Mouse (Mus musculus) forebrain, postnatal 0 days (tissue): ENCODE results near the gene Kcnn1. TPM values are rescaled to one million over a fixed set of nuclear protein-coding genes. Genes with fewer than 3 reads are reported as not detected.
"Not testable (repeated sequence)": the region's sequence is repeated elsewhere in the genome, so short reads cannot be mapped to it uniquely, and the experiment has no call there.

Experiments
- ATAC-seq: fragments of 200-750 bp; cut with Nextera tagmentation; 2 replicates; pipeline ENCODE4 v1.8.0; 2017; ENCODE audit warnings: mild to moderate bottlenecking, moderate library complexity
- DNase-seq: peaks from one replicate; pipeline ENCODE4 v3.0.0-alpha.2; 2015
- H3K27ac ChIP-seq: fragments of 300-500 bp; sonication (generic); 2 replicates; pipeline ENCODE4 v1.5.1; 2014; ENCODE audit warnings: low read depth, mild to moderate bottlenecking, antibody characterized with exemption, low read length, moderate library complexity, mixed read lengths
- H3K27me3 ChIP-seq: fragments of 300-500 bp; sonication (generic); 2 replicates; pipeline ENCODE4 v1.6.1; 2014; ENCODE audit warnings: mild to moderate bottlenecking, low read length, mixed read lengths; ENCODE audit not compliant: insufficient read depth
- H3K36me3 ChIP-seq: fragments of 300-500 bp; sonication (generic); 2 replicates; pipeline ENCODE4 v1.6.1; 2014; ENCODE audit warnings: mild to moderate bottlenecking, moderate library complexity; ENCODE audit not compliant: insufficient read depth
- H3K4me1 ChIP-seq: fragments of 300-500 bp; sonication (generic); 2 replicates; pipeline ENCODE4 v1.6.1; 2014; ENCODE audit warnings: antibody characterized with exemption; ENCODE audit not compliant: insufficient read depth
- H3K4me2 ChIP-seq: fragments of 300-500 bp; sonication (generic); 2 replicates; pipeline ENCODE4 v1.6.1; 2014; ENCODE audit warnings: low read depth, mild to moderate bottlenecking, moderate library complexity
- H3K4me3 ChIP-seq: fragments of 300-500 bp; sonication (generic); 2 replicates; pipeline ENCODE4 v1.5.1; 2014; ENCODE audit warnings: low read depth, low read length, mixed read lengths
- H3K9ac ChIP-seq: fragments of 300-500 bp; sonication (generic); 2 replicates; pipeline ENCODE4 v1.6.1; 2014; ENCODE audit warnings: mild to moderate bottlenecking
- H3K9me3 ChIP-seq: fragments of 300-500 bp; sonication (generic); 2 replicates; pipeline ENCODE4 v1.6.1; 2016; ENCODE audit warnings: low read length
- CTCF ChIP-seq: sonication (generic); IDR thresholded peaks from 2 replicates; pipeline ENCODE4 v1.5.1; 2016; ENCODE audit warnings: antibody characterized with exemption, control low read depth, low read depth
- WGBS: fragments of 180-500 bp; shearing (Covaris S2); extraction: QIAGEN DNeasy Blood & Tissue Kit; methylation state at CpG from one replicate; pipeline ENCODE4 v1.1.7; 2014; 5-methylcytosine and 5-hydroxymethylcytosine counted together
- polyA plus RNA-seq: library from polyadenylated mRNA; unstranded; fragments of >200 nt; fragmentation: Nextera tagmentation; extraction: Ambion mirVana; gene quantifications from 2 replicates; pipeline ENCODE4 v1.2.1, GENCODE M21; 2015
- total RNA-seq: library from RNA; depleted of rRNA; stranded (reverse); fragments of >200 nt; gene quantifications from 2 replicates; pipeline ENCODE4 v1.2.3, GENCODE M21; 2014

Gene Kcnn1
- total and polyA plus RNA-seq, 2 experiments from 2014 or later = 9.8 to 20.5 TPM

DNA sequence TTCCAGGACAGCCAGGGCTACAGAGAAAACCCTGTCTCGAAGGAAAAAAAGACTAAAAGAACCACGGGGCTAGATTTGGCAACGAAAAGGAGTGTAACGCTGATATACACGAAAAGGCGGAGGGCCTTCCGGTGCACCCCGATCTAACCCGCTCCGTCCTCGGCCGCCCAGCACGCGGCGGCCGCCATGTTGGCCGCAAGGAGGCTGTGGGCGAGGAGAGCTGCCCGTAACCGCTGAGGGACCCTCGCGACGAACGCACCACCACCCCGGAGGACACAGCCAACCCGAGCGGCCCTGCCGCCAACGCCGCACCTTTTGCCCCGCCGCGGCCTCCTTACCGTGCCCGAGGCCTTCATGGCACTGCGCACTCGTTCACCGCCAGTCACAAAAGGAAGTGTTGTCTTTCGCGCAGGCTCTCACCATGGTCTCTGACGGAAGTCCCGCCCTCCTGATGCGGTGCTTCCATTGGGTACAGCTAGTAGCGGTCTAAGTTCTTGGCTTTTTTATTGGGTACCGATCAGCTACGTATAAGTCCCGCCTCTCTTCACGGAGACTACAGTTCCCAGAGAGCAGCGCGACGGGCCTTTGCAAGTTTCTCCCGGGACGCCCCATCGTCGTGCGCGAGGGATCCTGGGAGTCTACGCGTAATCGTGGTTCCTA, 34.1 kb upstream of the Kcnn1 start, which contains the start of gene Rpl18a:
Rpl18a (minus strand) TSS at position 392 of the 660 bp plus-strand sequence.
- peak; percentile 98 for DNase-seq
- 2% methylated on average over 59 of the region's 60 CpGs for WGBS
- no peaks in the 10 kb centered on the region for H3K9me3 ChIP-seq

DNA sequence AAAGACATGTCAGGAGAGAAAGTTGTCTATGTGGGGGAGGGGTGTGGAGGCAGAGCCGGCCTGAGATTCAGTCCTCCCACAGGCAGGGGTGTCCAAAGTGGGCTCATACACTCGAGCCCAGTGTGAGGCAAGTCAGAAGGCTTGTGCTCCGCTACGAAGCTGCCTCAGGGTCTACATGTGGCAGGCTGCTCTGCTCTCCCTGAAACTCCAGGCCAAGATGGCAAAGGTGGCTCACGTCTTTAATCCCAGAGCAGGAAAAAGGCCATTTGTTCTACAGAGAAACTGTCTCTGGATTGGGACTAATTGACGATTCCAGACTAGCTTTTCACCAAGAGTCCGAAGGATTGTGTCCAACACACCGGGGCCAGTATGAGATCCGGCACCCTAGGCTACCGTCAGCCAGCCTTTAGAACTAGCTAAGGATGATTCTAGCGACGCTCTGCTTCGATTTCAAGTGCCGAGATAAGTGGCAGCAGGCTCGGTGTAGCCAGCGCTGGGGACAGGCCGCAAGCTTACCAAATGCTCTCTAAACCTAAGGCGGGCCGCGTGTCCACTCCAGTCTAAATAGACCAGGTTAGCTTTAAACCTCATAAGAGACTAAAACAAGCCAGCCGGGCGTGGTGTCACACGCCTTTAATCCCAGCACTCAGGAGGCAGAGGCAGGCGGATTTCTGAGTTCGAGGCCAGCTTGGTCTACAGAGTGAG, 33.4 kb upstream of the Kcnn1 start:
- DNase-seq = peak; percentile 33
- Histone ChIP-seq H3K27ac (peak overlapping the region; percentile 80; the same call in 1 of the 2 replicates), H3K9me3 (no peaks in the 10 kb centered on the region), H3K4me1 (peaks cover 4% of the 10 kb centered on the region; the same call in 1 of the 2 replicates), H3K4me3 (peak overlapping the region; percentile 89), H3K9ac (peak overlapping the region; percentile 96), H3K36me3 (peaks cover 27% of the 10 kb centered on the region), H3K27me3 (peaks cover 17% of the 10 kb centered on the region), H3K4me2 (peak overlapping the region; percentile 90)
- no peak for ATAC-seq
- TF ChIP-seq CTCF = no peak
- 5% methylated on average over 25 of the region's 25 CpGs for WGBS

More for the DNA sequence above, 34.1 kb upstream of the Kcnn1 start, which contains the start of gene Rpl18a:
- H3K36me3 ChIP-seq = peaks cover 24% of the 10 kb centered on the region
- peak within 1 kb of the TSS; percentile 90 for H3K4me2 ChIP-seq
- TF ChIP-seq CTCF = peak; percentile 49
- peak within 1 kb of the TSS; percentile 96 for H3K9ac ChIP-seq
- H3K27me3 ChIP-seq = peaks cover 10% of the 10 kb centered on the region
- peak within 1 kb of the TSS; percentile 80 for H3K27ac ChIP-seq
- H3K4me1 ChIP-seq = peaks cover 4% of the 10 kb centered on the region; the same call in 1 of the 2 replicates
- peak; percentile 98 for ATAC-seq
- peak within 1 kb of the TSS; percentile 89 for H3K4me3 ChIP-seq

DNA sequence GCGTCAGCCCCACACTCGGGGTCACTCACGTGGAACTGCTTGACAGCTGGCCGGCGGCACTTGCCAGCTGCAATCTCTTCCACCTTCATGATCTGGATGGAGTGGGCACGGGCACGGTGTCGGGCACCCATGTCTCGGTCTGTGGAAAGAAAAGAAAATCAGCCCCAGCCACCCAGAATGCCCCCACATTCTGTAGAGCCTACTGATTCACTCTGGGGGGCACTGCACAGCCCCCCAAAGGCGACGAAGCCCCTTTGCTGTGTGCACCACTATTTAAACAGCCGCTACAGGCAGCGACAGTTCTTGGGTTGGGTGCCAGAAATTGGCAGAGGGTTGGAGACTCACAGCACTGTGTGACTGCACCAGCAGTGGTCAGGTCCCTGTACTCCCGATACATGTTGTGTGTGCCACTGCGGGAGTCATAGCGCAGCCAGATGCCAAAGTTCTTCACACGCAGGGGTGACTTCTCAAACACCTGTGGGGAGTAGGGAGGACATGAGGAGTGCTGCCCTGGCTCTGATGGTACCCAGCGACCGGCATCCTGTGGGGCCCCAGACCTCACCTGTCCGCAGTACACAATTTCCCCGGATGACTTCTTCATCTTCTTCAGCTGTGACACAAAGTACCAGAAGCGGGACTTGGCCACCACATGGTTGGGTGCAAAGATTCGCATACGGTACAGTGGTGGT, 32.7 kb upstream of the Kcnn1 start:
- DNase-seq, H3K9me3 ChIP-seq, H3K9ac ChIP-seq, ATAC-seq, H3K4me1 ChIP-seq, H3K27ac ChIP-seq: not testable (repeated sequence)
- Histone ChIP-seq H3K27me3 (peaks cover 23% of the 10 kb centered on the region), H3K36me3 (peaks cover 27% of the 10 kb centered on the region), H3K4me3 (peak overlapping the region; percentile 89; the same call in 1 of the 2 replicates), H3K4me2 (peak overlapping the region; percentile 90)
- 83% methylated on average over 23 of the region's 24 CpGs for WGBS

DNA sequence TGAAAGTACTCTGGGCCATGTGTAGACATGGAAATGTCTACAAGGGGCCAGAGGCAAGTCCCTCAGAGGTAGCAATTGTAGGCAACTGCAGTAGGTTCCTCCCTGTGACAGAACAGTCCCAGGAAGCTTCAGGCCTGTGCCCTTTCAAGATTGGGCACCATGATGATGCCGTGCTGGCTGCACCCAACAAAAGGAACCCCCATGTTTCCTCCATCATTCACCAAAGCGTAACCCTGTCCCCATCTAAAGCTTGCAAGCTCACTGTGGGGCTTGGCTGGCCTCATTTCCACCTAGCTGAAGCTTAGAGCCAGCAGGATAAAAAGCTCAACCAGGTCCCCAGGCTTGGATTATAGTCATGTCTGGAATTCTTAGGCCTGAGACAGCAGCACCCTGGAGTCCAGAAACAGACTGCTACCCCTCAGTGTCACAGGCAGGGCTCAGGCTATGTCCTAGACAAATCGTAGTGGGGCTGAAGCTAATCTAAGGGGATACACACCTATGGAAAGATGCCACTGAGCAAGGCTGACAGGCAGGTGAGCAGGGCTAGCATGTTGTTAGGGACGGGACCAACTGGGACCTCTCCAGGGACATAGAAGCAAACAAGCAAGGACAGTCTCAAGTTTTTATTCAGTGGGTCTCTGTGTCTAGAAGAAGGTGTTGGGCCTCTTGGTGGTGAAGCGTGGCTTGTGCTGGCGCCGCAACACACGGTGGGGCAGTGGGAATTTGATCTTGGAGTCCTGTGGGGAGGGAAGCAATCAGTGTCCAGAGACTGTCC, 31.9 kb upstream of the Kcnn1 start:
- Histone ChIP-seq H3K9ac (no peak overlapping the region), H3K4me1 (peaks cover 4% of the 10 kb centered on the region; the same call in 1 of the 2 replicates), H3K4me2 (no peak overlapping the region), H3K4me3 (no peak overlapping the region), H3K27ac (no peak overlapping the region), H3K36me3 (peaks cover 27% of the 10 kb centered on the region), H3K27me3 (peaks cover 25% of the 10 kb centered on the region), H3K9me3 (no peaks in the 10 kb centered on the region)
- DNase-seq (no peak), ATAC-seq (no peak)
- 90% methylated on average over 8 of the region's 8 CpGs for WGBS
- TF ChIP-seq CTCF = no peak

DNA sequence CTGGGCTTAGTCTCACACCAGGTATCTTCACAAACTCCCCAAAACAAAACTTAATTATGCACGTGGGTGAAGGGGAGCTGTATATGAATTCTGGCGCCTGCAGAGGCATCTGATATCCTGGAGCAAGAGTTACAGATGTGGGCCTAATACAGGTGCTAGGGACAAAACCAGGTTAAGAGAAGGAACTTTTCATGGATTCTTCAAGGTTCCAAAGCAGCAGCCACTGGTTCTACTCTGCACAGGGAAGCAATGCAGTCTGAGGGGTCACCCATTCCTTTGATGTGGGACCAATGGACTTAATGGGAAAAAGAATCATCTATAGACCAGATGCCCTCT, 31.3 kb upstream of the Kcnn1 start:
- ATAC-seq (no peak), DNase-seq (no peak)
- no peak for TF ChIP-seq CTCF
- H3K4me1 ChIP-seq = peaks cover 4% of the 10 kb centered on the region; the same call in 1 of the 2 replicates
- 65% methylated on average over 2 of the region's 2 CpGs for WGBS
- no peak overlapping the region for H3K9ac ChIP-seq
- no peak overlapping the region for H3K4me3 ChIP-seq
- H3K4me2 ChIP-seq = no peak overlapping the region
- no peaks in the 10 kb centered on the region for H3K9me3 ChIP-seq
- H3K27me3 ChIP-seq = peaks cover 25% of the 10 kb centered on the region
- no peak overlapping the region for H3K27ac ChIP-seq
- H3K36me3 ChIP-seq = peaks cover 27% of the 10 kb centered on the region

DNA sequence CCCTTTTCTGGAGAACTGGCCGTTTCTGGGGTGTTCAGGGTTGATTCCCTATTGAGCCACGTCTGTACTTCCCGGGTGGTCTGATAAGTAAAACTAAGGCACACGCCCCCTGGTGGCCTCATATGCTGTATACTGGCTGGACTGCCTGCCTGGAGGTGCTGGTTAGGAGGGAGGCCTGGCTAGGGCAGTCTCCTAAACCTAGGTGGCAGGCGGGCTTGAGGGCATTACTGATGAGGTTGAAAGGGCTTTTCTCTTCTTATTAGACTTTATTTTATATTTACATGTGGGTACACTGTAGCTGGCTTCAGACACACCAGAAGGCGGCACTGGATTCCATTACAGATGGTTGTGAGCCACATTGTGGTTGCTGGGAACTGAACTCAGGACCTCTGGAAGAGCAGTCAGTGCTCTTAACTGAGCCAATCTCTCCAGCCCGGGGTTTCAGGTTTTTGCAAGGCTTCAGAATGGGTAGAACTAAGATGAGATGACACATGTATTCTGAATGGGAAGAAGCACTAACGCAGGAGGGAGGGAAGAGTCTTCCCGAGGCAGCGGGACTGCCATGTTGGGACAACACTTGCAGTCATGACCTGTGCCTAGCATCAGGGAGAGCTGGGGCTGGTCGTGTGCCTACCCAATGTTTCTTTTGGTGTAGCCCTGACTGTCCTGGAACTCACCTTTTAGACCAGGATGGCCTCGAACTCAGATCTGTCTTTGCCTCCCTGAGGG, 30.8 kb upstream of the Kcnn1 start:
- 29% methylated on average over 12 of the region's 12 CpGs for WGBS
- H3K27ac ChIP-seq = no peak overlapping the region
- peaks cover 25% of the 10 kb centered on the region for H3K27me3 ChIP-seq
- H3K9ac ChIP-seq = no peak overlapping the region
- peaks cover 27% of the 10 kb centered on the region for H3K36me3 ChIP-seq
- H3K4me1 ChIP-seq = peaks cover 4% of the 10 kb centered on the region; the same call in 1 of the 2 replicates
- no peak overlapping the region for H3K4me2 ChIP-seq
- no peak overlapping the region for H3K4me3 ChIP-seq
- no peaks in the 10 kb centered on the region for H3K9me3 ChIP-seq
- ATAC-seq (no peak), DNase-seq (peak; percentile 87)
- peak; percentile 83 for TF ChIP-seq CTCF
